Mouse (Mus musculus): ENCODE measurements around the gene Mrps26. TPM values are rescaled to one million over a fixed set of nuclear protein-coding genes. Genes with fewer than 3 reads are reported as not detected.

The Mrps26 gene
- polyA plus RNA-seq, 1 experiment from 2014 or later: 79.8 TPM

- 13% methylated on average over 9 of the region's 9 CpGs for WGBS (ENCODE audit: insufficient replicate concordance)
Observed at GRCm38 (mm10) chr2:130577021-130577420, 13.5 kb downstream of the Mrps26 start.

GRCm38 (mm10) chr2:130577632-130578031 is 14.1 kb downstream of the Mrps26 start:
- WGBS (ENCODE audit: insufficient replicate concordance): 4% methylated on average over 12 of the region's 12 CpGs
- peak overlapping the region; percentile 39 for H3K4me2 ChIP-seq
- ATAC-seq: peak; percentile 52

More at GRCm38 (mm10) chr2:130577021-130577420, 13.5 kb downstream of the Mrps26 start:
- H3K9me3 ChIP-seq (replicated peaks): no peaks in the 10 kb centered on the region
- peaks cover 25% of the 10 kb centered on the region for H3K4me1 ChIP-seq
- no peak overlapping the region for H3K4me3 ChIP-seq
- no peak overlapping the region for H3K27ac ChIP-seq
- H3K9ac ChIP-seq: no peak overlapping the region
- peak overlapping the region; percentile 39; the same call in 1 of the 2 replicates for H3K4me2 ChIP-seq
- peaks cover 95% of the 10 kb centered on the region for H3K27me3 ChIP-seq (replicated peaks)
- ATAC-seq: no peak
- no peaks in the 10 kb centered on the region for H3K36me3 ChIP-seq

GRCm38 (mm10) chr2:130578148-130578547 is 14.6 kb downstream of the Mrps26 start:
- Histone ChIP-seq H3K27ac (no peak overlapping the region), H3K4me2 (no peak overlapping the region), H3K4me3 (no peak overlapping the region), H3K9me3 (replicated peaks) (no peaks in the 10 kb centered on the region), H3K4me1 (peaks cover 25% of the 10 kb centered on the region), H3K36me3 (no peaks in the 10 kb centered on the region), H3K9ac (no peak overlapping the region), H3K27me3 (replicated peaks) (peaks cover 99% of the 10 kb centered on the region)
- no peak for ATAC-seq
- WGBS (ENCODE audit: insufficient replicate concordance): 9% methylated on average over 11 of the region's 11 CpGs

More at GRCm38 (mm10) chr2:130577632-130578031, 14.1 kb downstream of the Mrps26 start:
- H3K27ac ChIP-seq: no peak overlapping the region
- peaks cover 98% of the 10 kb centered on the region for H3K27me3 ChIP-seq (replicated peaks)
- H3K36me3 ChIP-seq: no peaks in the 10 kb centered on the region
- H3K9me3 ChIP-seq (replicated peaks): no peaks in the 10 kb centered on the region
- H3K4me1 ChIP-seq: peaks cover 25% of the 10 kb centered on the region
- peak overlapping the region; percentile 16 for H3K4me3 ChIP-seq
- no peak overlapping the region for H3K9ac ChIP-seq

DNA sequence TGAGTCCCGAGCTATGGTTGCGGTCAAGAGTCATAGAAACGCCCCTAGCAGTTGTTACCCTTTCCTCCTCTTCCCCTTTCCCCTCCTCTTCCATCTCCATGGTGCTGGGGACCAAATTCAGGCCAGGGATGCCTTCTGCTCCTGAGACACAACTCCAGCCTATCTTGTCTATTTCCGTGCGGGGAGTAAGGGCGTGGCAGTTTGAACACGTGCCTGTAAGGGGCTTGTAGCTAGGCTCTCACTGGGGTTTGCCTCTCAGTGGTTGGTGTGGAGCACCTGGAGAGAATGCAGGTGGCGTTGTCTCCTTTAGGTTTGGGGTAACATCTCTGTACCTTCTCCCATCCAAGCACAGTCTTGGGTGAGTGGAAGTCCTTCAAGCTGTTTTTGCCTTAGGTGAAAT is 16.2 kb downstream of the Mrps26 start:
- no peak for ATAC-seq
- 8% methylated on average over 8 of the region's 8 CpGs for WGBS (ENCODE audit: insufficient replicate concordance)
- Histone ChIP-seq H3K9ac (no peak overlapping the region), H3K27me3 (replicated peaks) (peaks cover 100% of the 10 kb centered on the region), H3K36me3 (no peaks in the 10 kb centered on the region), H3K4me1 (peaks cover 25% of the 10 kb centered on the region), H3K9me3 (replicated peaks) (no peaks in the 10 kb centered on the region), H3K4me3 (no peak overlapping the region), H3K27ac (no peak overlapping the region), H3K4me2 (no peak overlapping the region)

GRCm38 (mm10) chr2:130581201-130581600 is 17.7 kb downstream of the Mrps26 start:
- no peak overlapping the region for H3K27ac ChIP-seq
- peak overlapping the region; percentile 47 for H3K4me2 ChIP-seq
- no peaks in the 10 kb centered on the region for H3K36me3 ChIP-seq
- peaks cover 97% of the 10 kb centered on the region for H3K27me3 ChIP-seq (replicated peaks)
- H3K9ac ChIP-seq: no peak overlapping the region
- ATAC-seq: no peak
- peaks cover 25% of the 10 kb centered on the region for H3K4me1 ChIP-seq
- no peaks in the 10 kb centered on the region for H3K9me3 ChIP-seq (replicated peaks)
- 12% methylated on average over 16 of the region's 16 CpGs for WGBS (ENCODE audit: insufficient replicate concordance)
- H3K4me3 ChIP-seq: peak overlapping the region; percentile 25; the same call in 1 of the 2 replicates

DNA sequence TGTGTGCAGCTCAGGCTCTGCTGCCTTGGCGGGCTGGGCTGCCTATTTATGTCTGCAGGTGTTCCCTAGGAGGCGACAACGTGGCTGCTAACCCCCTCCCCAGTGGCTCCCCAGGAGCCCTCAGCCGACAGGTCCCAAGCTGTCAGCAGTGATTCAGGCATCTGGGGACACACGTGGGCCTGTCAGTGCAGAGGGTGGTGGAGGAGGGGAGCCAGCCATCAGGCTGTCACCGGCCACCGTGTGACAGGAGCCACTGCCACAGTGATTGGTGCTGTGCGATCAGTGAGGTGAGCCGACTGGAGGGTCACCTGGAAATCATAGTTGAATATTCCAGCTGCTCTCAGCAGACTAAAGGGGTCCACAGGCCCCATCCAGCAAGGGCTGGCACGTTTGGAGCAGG is 19.0 kb downstream of the Mrps26 start, which contains the start of gene Avp:
Avp (minus strand) TSS at position 3 of the 400 bp plus-strand sequence.
- Histone ChIP-seq H3K27ac (no peak within 1 kb of the TSS), H3K27me3 (replicated peaks) (peaks cover 83% of the 10 kb centered on the region), H3K9ac (no peak within 1 kb of the TSS), H3K36me3 (no peaks in the 10 kb centered on the region), H3K4me3 (no peak within 1 kb of the TSS), H3K4me1 (peaks cover 13% of the 10 kb centered on the region), H3K9me3 (replicated peaks) (no peaks in the 10 kb centered on the region), H3K4me2 (no peak within 1 kb of the TSS)
- WGBS (ENCODE audit: insufficient replicate concordance): 38% methylated on average over 10 of the region's 10 CpGs
- ATAC-seq: no peak

DNA sequence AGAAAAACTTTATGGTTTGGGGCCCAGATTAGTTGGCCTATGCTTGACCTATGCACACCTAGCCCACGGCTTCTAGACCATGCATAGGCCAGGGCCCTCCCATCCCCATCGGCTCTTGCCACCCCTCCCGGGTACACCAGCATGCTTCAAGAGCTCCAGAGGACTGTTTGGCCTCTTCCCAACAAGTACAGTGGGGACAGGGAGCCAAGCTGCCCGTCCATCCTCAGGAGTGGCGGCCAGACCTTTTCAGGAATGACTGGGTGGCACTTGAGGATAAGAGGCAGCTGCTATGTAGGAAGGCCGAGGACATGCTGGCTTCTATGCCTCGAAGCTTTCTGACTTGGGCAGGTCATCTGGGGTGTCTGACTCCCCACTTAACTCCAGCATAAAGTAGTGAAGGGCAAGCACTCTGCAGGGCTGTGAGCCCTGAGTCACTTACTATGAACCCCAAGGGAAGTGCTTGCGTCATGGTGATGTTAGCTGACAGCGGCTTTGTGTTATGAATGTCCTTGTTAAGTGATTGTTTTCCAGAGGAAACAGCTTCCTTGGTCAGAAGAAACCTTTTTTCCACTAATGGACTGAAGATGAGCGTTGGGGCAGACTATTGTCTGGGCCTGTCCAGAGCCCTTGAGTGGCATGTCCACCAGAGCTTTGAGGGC is 20.5 kb downstream of the Mrps26 start:
- no peaks in the 10 kb centered on the region for H3K9me3 ChIP-seq (replicated peaks)
- H3K4me2 ChIP-seq: no peak overlapping the region
- H3K27ac ChIP-seq: no peak overlapping the region
- peaks cover 69% of the 10 kb centered on the region for H3K27me3 ChIP-seq (replicated peaks)
- 62% methylated on average over 10 of the region's 10 CpGs for WGBS (ENCODE audit: insufficient replicate concordance)
- H3K4me3 ChIP-seq: no peak overlapping the region
- H3K36me3 ChIP-seq: no peaks in the 10 kb centered on the region
- no peak for ATAC-seq
- no peak overlapping the region for H3K9ac ChIP-seq
- peaks cover 9% of the 10 kb centered on the region; the same call in 1 of the 2 replicates for H3K4me1 ChIP-seq

DNA sequence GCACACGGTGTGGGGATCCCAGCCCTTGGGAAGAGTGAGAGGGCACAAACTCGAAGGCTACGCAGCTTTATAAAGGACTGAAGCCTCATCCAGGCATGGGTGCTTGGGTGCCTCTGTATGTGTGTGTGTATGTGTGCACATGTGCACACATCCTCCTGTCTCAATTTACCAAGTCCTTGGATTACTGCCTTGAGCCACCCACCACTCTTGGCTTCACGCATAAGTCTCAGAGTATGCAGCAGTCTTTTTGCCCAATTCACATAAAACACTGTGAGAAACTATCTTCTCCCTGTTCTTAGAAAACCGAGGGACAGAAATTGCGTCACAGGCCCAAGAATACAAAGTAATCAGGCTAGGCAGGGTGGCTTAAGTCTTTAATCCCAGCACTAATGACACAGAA is 22.5 kb downstream of the Mrps26 start:
- 0 out of 2 replicates have a peak, but pooled peaks cover 2% of the 10 kb centered on the region for H3K4me1 ChIP-seq
- H3K27ac ChIP-seq: no peak overlapping the region
- peaks cover 49% of the 10 kb centered on the region for H3K27me3 ChIP-seq (replicated peaks)
- no peak overlapping the region for H3K4me3 ChIP-seq
- 60% methylated on average over 6 of the region's 6 CpGs for WGBS (ENCODE audit: insufficient replicate concordance)
- peaks cover 4% of the 10 kb centered on the region for H3K36me3 ChIP-seq
- H3K9ac ChIP-seq: no peak overlapping the region
- no peaks in the 10 kb centered on the region for H3K9me3 ChIP-seq (replicated peaks)
- ATAC-seq: no peak
- H3K4me2 ChIP-seq: no peak overlapping the region

DNA sequence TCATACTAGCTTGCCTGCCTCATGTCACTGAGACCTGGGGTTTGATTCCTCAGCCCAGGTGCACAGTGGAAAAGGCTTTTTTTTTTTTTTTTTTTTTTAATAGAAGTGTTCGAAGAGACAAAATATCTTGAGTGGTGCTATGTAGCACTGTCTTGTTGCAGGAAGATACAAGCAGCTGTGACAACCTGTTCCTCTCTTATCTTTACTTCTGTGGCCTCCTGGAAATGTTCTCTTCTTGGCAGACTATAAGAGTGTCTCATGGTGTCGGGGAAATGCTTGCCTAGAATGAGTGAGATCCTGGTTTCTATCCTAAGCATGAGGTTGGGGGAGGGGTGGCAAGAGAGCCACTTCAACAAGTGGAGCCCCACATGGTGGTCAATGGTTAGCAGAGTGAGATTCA is 24.8 kb downstream of the Mrps26 start:
- 39% methylated on average over 2 of the region's 2 CpGs for WGBS (ENCODE audit: insufficient replicate concordance)

GRCm38 (mm10) chr2:130589157-130589556 is 25.6 kb downstream of the Mrps26 start:
- ATAC-seq: no peak
- Histone ChIP-seq H3K4me3 (no peak overlapping the region), H3K4me2 (no peak overlapping the region), H3K36me3 (peaks cover 26% of the 10 kb centered on the region), H3K4me1 (no peaks in the 10 kb centered on the region), H3K27ac (no peak overlapping the region), H3K9ac (no peak overlapping the region), H3K9me3 (replicated peaks) (no peaks in the 10 kb centered on the region), H3K27me3 (replicated peaks) (peaks cover 17% of the 10 kb centered on the region)
- 71% methylated on average over 4 of the region's 4 CpGs for WGBS (ENCODE audit: insufficient replicate concordance)

More for the DNA sequence above, 24.8 kb downstream of the Mrps26 start:
- Histone ChIP-seq H3K36me3 (peaks cover 20% of the 10 kb centered on the region), H3K9me3 (replicated peaks) (no peaks in the 10 kb centered on the region), H3K27ac (no peak overlapping the region), H3K9ac (no peak overlapping the region), H3K4me1 (no peaks in the 10 kb centered on the region), H3K4me3 (no peak overlapping the region), H3K27me3 (replicated peaks) (peaks cover 25% of the 10 kb centered on the region), H3K4me2 (no peak overlapping the region)
- ATAC-seq: no peak

DNA sequence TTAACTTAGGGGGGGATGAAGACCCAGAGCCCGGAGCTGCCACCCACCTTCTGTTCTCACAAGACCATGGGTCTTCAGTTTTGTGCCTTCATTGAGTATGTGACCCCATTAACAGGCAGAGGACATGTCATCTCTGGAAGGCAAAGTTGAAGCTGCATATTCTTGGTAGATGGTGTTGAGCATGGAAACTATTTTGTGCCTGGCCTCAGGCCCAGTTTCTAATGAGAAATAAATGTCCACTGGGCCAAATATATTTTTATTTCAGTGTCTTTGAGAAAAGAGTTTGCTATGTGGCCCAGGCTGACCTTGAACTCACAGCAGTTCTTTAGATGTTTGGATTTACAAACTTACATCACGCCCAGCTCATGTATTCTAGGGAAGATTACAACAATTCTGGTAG is 26.2 kb downstream of the Mrps26 start:
- Histone ChIP-seq H3K9me3 (replicated peaks) (no peaks in the 10 kb centered on the region), H3K27ac (no peak overlapping the region), H3K9ac (no peak overlapping the region), H3K4me3 (no peak overlapping the region), H3K27me3 (replicated peaks) (0 out of 2 replicates have a peak, but pooled peaks cover 11% of the 10 kb centered on the region), H3K4me1 (no peaks in the 10 kb centered on the region), H3K4me2 (no peak overlapping the region), H3K36me3 (peaks cover 31% of the 10 kb centered on the region)
- 84% methylated on average over 2 of the region's 2 CpGs for WGBS (ENCODE audit: insufficient replicate concordance)
- ATAC-seq: no peak

- no peak overlapping the region for H3K9ac ChIP-seq
- no peak for ATAC-seq
- 79% methylated on average over 2 of the region's 2 CpGs for WGBS (ENCODE audit: insufficient replicate concordance)
Observed at GRCm38 (mm10) chr2:130591016-130591415, 27.5 kb downstream of the Mrps26 start.

More at GRCm38 (mm10) chr2:130591016-130591415, 27.5 kb downstream of the Mrps26 start:
- Histone ChIP-seq H3K4me1 (peaks cover 7% of the 10 kb centered on the region), H3K9me3 (replicated peaks) (no peaks in the 10 kb centered on the region), H3K4me2 (no peak overlapping the region), H3K27ac (no peak overlapping the region), H3K36me3 (peaks cover 43% of the 10 kb centered on the region), H3K4me3 (no peak overlapping the region), H3K27me3 (replicated peaks) (no peaks in the 10 kb centered on the region)
